Mouse (Mus musculus) left cerebral cortex, postnatal 4 days (tissue): ENCODE results near the gene Wdr41. TPM values are rescaled to one million over a fixed set of nuclear protein-coding genes. Genes with fewer than 3 reads are reported as not detected.

Source experiments
- DNase-seq: peaks from one replicate; pipeline ENCODE4 v3.0.0-alpha.2; 2022
- intact Hi-C: fragments of 180-260 bp; cut with DNase I; formaldehyde crosslinking; loops from one replicate; pipeline ENCODE4 v1.15.1; 2025
- total RNA-seq, 2 experiments: library from RNA; stranded (reverse); gene quantifications; 2 replicates each; pipeline ENCODE4 v1.2.3; 2021

The Wdr41 gene
- 10 to 100 TPM; 24.8 to 28.1 TPM for total RNA-seq

DNA sequence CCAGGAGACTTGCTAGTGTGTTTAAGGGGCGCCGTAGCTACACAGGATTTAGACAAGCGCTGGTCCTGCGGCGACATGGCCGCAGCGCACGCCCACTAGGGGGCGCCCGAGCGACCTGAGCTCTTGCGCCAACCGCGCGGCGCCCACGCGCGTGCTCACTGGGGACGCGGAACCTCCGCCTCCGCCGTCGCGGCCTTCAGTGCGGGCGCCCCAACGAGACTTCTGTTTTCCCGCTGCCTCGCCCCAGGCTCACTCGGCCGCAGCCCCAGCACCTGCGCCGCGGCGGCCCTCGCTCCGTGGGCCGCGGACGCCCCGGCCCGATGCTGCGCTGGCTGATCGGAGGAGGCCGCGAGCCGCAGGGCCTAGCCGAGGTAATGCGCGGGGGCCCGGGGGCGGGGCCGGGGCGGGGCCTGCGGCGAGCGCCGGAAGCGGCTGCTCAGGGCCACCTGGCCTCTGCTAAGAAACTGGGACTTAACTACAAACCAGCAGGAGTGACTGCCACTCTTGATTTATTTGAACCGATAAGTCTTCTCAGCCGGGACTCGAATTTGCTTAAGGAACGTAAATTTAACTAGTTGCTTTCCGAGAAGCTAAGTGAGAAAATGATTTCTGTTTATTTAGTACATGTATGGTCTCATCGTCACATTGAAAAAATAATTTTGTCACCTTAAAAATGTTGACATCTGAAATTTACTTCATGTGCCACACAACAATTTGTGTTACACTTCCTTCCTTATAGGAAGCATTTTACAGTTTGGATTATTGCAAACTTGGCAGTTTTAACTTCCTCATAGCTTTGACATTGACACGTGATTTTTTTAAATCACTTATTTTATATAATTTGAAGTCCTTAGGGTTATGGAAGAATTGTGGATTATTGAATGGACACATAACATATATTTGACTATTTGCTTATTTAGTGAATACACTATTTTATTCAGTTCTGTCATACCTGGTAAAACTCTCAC lies at the start of gene Wdr41:
Gene Wdr41 (plus strand): TSS at position 126 of the 968 bp plus-strand sequence.
- intact Hi-C loops = no loop called here

DNA sequence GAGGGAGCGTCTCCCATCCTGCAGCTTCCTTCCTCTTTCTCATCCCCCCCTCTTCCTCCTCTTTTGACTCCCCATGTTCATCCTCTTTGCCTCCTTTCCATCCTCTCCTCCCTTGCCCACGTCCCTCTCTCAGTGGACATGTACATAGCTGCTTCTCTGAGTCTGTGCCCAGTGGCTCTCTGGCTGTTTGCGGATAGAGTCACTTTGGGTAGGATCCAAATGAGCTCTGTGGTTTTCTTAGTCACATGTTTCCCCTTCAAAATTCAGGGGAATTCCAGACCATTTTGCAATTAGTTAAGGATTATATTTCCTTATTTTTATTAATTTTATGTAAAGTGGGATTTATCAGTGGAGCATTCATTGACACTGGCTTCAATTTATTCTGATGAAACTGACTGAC lies 48.1 kb upstream of the Wdr41 start:
- intact Hi-C loops = no loop called here
- no peak for DNase-seq

More for the DNA sequence above, at the start of gene Wdr41:
- peak; percentile 91 for DNase-seq

DNA sequence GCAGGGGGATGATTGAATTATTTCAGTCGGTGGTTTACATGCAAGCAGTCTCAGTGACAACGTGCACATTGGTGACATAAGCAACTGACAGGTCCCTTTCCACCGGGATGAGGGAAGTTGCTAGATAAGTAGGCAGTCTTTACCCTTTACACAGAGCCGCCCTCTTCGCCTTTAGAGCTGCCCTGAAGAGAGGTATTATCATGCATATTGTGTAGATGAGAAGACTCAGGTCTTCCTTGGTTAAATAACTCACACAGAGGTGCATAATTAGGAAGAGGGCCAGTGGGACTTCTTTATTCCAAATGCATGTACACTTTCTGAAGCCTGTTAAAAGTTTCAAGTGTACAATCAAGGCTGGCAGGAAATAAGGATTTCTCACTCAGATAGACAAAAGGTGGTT lies 37.7 kb upstream of the Wdr41 start:
- no peak for DNase-seq

DNA sequence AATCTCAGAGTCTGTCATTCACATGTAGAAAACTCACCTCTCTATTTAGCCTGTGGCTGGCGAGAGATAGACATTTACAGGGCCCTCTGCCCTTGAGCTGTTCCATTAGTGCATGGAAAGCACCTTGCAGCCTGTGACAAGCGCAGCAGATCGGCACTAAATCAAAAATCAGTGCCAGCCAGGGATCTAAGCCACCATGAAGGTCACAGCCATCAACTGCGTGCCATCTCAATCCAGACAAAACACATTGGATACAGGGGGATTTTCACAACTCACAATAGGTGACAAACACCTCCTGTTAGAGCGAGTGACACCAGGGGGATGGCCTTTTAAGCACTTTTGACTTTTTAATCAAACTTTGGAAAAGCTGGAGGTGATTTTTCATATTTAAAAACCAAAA lies 36.0 kb upstream of the Wdr41 start:
- peak; percentile 8 for DNase-seq

More for the DNA sequence above, 37.7 kb upstream of the Wdr41 start:
- intact Hi-C loops = no loop called here

DNA sequence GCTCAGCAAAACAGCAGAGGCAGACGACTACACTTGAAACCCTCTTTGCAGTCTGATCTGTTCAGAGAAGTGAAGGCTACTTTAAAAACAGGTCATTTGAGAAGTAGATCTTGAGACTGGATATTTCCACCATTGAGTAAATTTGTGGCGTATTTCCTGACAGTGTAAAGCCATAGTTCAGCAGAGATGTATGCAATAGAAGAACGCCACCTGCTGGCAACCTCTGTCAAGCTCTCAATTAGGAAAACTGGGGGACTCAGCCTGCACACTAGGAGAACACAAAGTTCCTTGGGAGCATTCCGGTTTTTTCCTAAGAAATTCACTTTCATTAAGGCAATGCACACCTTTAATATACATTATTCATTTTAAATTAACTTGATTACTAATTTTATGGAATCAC lies 34.9 kb upstream of the Wdr41 start:
- intact Hi-C loops = no loop called here
- DNase-seq = peak; percentile 66

More for the DNA sequence above, 36.0 kb upstream of the Wdr41 start:
- intact Hi-C loops = no loop called here

DNA sequence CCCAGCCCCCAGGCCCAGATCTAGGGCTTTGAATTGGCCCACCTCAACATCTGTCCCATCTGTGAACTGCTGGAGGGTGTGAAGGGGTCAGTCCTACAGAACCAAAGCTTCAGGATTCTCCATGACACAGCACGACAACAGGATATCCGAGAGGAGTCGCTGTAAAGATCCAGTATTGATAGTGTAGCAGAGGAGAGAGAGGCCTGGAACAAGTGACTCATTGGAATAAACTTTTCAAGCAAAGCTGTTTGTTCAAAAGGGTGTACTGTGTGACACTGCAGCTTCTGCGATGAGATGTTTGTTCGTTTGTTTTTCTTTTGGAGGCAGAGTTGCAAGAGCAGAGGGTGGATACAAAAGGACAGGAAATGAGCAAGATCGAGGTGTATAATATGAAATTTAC lies 20.2 kb upstream of the Wdr41 start:
- DNase-seq = no peak
- intact Hi-C loops = no loop called here

DNA sequence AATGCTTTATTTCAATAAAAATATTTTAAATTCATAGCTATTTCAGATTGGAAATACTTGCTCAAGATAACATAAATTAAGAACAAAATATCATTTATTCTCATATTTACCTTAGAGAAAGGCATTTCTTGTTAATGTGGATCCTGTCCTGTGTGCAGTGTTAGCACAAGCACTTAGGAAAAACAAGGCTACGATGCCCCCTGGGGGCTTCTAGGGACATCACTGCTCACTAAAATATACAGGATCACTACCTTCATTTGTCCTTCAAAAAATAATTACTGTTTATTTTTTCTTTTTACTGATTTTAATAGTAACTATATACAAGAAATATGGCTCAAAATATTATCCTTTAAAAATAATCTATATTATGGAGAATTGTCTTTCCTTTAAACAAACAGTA lies 18.2 kb upstream of the Wdr41 start:
- DNase-seq = peak; percentile 27
- intact Hi-C loops = no loop called here

DNA sequence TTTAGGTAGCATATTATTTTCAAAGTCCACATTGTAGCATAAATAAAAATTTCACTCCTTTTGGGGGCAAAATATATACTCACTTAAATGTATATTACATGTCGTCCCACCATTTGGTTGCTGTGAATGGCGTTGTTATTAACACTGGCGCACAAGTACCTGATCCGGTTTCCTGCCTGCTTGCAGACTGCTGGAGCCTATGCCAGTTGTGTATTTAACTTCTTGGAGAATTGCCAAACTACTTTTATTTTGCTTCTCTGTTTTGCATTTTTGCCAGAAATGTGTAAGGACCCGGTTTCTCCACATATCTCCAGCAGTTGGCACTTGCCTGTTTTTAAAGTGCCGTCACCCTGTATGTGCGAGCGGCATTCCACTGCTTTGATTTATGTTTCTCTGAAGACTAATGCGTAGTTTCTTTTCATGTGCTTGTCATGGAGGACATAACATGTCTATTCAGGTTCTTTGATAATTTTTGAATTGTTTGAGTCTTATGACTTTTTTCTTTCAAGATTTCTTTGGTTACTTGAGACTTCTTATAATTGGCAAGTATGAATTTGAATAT lies 6.1 kb upstream of the Wdr41 start:
- intact Hi-C loops = no loop called here
- DNase-seq = no peak

DNA sequence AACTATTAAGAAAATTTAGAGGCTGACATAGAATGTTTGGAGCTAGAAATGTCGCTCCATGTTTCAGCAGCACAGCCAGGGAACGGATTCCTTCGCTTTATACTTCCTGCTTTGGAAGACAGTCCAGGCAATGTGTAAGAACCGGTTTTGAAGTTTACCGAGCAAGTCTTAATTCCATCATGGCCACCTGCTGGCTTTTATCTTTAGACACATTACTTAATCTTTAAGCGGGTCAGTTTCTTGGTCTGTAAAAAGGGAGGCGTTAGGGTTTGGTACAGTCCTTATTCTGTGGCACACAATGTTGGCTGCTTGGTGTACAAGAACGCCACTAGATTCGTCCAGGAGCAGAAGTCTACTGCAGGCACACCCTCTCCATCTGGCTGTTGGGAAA lies 321 bp upstream of the Wdr41 start:
- no peak for DNase-seq
- intact Hi-C loops = no loop called here

DNA sequence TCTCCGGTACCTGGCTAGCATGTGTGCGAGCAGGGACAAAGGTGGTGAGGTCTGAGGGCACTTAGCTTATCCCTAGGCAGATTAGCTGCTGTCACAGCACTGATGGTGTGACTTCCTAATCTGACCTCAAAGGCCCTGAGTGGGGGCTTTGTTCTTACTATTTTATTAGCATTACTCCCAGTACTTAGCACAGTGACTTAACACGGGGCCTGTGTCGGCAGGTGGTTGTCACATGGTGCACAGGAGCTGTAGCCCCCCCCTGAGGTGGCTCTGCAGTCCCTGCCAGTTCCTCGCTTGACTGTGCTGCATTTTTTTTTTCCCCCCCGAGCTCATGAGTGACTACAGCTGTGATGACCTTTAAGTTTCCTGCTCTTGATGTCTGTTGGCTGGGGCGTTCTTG lies 2.9 kb downstream of the Wdr41 start:
- intact Hi-C loops = no loop called here
- DNase-seq = no peak

DNA sequence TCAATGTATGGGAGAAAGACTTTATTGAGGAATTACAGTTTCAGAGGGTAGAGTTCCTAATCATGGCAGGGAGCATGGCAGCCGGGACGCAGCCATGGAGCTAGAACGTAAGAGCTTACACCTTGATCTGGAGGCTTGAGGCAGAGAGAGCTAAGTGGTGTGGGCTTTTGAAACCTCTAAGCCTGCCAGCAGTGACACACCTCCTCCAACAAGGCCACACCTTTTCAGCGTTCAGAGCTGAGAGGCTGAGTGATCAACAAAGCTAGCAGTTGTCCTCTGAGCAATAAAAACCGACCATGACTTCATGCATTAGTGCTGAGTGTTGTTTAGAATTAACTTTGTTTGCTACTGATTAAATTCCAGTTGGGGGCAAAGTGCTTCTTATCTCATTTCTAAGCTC lies 14.4 kb downstream of the Wdr41 start:
- intact Hi-C loops = no loop called here

DNA sequence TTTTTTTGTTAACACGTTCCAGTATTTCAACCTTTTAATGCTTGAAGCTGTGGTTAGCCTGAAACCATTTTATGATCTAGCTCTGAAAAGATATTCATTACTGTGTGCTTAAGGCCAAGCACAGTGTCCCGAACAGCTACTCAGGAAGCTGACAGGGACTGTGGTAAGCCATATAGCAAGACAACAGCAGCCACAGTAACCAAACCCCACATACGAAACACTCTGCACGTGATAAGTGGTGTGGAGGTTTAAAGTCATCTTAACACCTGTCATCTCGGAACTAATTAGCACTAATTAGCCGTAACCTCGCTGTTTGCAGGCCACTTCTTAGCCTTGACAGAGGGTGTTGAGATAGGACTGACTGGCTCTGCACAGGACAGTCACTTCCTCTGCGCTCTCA lies 31.1 kb downstream of the Wdr41 start:
- intact Hi-C loops = no loop called here
- DNase-seq = no peak

More for the DNA sequence above, 14.4 kb downstream of the Wdr41 start:
- DNase-seq = no peak

DNA sequence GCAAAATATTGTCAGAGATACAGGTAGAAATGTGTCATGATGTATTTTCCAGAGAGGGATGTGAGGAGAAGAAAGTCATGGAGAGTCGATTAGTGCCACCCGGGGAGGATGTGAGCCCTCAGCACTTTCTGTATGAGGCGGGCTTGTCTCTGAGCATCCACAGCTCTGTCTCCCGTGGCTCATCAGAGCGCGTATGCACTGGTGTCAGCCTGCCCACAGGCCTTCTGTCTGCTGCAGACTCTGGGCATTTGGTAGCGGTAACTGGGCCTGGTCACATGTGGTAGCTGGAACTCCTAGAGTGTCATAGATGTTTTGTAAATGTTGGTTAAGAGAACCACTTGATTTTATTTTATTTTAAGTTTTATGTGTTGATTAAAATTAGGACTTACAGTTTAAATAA lies 33.1 kb downstream of the Wdr41 start:
- intact Hi-C loops = no loop called here

DNA sequence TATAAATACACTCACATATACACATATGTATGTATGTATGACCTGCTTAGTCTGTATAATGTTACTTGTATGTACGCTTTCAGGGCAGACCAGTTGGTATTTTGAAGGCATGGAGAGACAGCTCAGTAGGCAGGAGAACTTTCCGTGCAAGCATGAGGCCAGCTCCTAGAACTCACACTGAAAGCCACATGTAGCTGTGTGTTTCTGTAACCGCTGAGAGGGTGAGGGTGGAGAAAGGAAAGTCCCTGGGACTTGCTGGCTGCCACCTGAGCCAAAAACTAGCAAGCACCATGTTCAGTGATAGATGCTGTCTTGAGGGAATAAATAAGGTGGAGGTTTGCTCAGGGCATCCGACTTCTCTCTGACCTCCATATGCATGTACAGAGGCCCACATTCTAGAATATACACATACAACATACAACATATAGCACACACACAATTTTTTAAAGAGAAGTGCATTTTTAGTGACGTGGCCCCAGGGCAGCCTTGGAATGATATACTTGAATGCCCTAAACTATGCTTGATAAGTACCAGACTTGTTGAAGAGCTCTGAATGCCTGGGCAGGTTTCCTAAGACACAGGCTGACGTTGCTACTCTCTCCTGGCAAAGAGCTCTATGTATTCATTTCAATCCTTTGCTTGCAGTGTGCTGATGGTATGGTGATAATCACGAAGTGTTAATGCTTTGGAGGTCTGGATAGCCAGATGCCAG lies 35.6 kb downstream of the Wdr41 start:
- intact Hi-C loops = loop anchor here (10.0 kb wide), 1 partner anchor 333 kb away; no protein-coding TSS in a partner anchor
- DNase-seq = no peak

More for the DNA sequence above, 33.1 kb downstream of the Wdr41 start:
- DNase-seq = no peak

DNA sequence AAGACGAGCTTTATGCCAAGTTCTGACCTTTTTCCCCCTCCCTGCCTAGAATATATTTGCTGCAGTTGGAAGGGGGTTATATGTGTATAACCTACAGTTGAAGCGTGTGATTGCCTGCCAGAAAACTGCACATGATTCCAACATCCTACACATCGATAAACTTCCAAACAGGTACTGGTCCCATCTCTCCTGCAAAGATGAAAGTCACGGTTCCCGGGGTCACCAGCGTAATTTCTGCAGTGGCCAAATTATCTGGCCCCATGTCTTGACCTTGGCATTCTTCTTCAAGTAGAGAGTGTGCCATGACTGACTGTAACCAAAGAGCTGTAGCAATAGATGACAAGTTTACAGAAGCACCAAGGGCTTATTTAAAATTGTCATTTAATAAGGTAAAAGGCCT lies 41.1 kb downstream of the Wdr41 start:
- DNase-seq = no peak
- intact Hi-C loops = loop anchor here (5.0 to 10.0 kb wide), 2 partner anchors 270 to 328 kb away; no protein-coding TSS in a partner anchor

DNA sequence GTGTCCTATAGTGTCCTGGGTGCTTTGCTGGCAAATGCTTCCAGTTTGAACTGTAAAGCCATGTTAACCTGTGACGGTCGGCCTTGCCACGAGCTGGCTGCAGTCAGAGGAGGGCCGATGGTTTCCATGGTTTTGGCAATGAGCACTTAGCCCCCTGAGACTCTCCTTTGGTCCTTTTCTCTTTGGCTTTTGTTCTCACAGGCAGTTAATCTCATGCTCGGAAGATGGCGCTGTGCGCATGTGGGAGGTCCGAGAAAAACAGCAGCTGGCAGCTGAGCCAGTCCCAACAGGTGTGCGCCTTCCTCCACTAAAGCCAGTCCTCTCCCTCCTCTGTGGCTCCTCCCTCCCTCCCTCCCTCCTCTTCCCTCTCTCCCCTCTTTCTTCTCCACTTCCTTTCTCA lies 41.8 kb downstream of the Wdr41 start:
- DNase-seq = peak; percentile 82
- intact Hi-C loops = loop anchor here (5.0 to 10.0 kb wide), 2 partner anchors 269 to 327 kb away; no protein-coding TSS in a partner anchor

DNA sequence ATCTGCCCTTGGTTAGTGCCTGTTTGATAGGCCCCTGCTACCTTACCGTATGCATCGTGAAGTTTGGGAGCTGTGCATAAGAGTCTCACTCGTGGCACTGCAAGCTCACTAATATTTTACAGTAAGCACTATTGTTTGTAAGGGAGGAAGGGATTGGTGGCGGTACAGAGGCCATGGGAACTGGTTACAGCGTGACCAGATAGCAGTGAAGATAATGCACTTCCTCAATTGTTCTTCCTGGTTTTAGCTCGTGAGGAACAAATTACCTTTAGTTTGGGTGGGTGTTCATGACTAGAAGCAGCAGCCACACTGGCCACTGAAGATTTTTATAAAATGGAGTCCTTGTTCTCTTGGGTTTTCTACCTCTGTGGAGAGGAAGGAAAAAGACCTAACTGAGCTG lies 43.2 kb downstream of the Wdr41 start:
- DNase-seq = no peak
- intact Hi-C loops = loop anchor here (5.0 to 10.0 kb wide), 2 partner anchors 268 to 325 kb away; no protein-coding TSS in a partner anchor

DNA sequence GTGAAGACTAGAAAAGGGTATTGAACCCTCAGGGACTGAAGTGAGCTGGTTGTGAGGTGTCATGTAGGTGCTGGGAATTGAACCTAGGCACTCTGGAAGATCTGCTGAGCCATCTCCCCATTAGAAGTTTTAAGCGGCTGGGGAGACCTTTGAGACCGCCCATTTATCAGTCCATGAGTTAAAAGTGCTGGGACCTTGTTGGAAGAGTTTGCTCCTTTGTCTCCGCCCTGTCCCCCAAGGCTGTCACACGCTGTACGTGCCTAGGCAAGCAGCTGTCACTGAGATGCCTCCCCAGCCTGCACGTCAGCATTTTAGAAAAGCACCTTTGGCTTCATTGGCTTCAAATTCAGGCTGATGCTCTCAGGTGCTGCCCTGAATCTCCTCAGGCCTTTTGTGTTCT lies 44.1 kb downstream of the Wdr41 start:
- intact Hi-C loops = no loop called here
- no peak for DNase-seq

DNA sequence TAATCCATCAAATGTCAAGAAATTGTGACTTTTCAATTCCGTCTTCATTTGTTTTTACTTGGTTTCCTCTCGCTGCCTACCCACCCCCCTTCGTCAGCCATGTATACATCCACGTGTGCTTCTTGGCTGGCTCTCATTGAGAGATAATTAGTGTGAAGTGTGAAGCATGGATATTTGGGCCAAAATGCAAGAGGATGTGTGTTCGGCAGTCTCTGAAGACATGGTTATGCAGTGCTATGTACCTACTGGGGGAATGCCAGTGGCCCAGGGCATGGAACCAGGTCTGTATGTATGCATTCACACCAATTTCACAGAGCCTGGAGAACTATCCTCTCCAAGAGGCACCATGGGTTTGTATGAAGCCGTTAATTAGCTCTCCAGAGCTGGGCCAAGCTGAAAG lies 54.7 kb downstream of the Wdr41 start:
- intact Hi-C loops = no loop called here
- DNase-seq = no peak

DNA sequence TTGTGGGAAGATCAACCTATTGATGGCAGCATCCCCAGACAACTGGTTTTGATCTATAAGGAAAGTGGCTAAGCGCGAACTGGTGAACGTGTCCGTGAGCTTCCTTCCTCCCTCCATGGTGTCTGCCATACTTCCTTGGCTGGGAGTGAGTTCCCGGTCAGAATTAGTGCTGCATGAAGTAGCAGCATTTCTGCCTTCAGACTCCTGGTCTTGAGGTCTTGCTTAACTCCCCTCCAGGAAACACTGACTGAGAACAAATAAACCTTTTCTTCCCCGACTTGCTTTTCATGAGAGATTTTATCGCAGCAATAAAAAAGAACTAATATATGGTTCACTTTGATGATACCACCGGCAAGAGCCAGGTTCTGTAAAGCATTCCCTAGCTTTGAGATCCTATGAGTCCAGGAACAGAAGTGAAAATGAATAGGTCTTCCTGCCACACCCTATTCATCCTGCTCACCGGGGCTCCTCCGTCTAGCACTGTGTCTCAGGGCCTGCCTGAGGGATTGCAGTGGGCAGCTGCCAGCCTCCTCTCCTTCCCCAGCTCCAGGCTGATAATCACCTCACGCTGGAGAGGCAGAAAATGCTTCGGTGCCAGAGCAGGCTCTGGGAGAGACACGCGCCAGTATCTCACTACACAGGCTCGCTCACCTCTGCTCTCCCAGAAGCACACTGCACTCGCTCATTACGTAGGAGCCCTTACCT lies 56.1 kb downstream of the Wdr41 start:
- intact Hi-C loops = no loop called here
- no peak for DNase-seq

DNA sequence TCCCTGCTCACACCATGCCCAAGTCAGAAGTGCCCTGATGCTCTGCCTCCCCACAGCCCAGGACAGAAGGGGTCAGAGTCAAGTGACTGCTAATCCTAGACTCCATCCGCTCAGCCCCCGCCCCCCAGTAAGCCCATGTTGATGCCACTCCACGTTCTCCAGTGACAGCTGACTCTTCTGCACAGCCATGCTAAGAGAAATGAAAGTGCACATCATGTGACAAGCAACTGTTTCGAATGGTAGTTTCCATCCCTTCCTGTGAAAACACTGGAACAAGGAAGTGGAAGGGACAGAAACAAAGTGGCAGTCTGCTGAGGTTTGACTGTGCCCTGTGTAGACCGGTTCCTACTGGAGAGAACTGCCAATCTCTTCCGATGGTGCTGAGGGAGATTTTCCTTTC lies 56.8 kb downstream of the Wdr41 start:
- intact Hi-C loops = no loop called here
- no peak for DNase-seq
